7 mouse cellular contexts compared by ENCODE assay signal in the genomic region with DNA sequence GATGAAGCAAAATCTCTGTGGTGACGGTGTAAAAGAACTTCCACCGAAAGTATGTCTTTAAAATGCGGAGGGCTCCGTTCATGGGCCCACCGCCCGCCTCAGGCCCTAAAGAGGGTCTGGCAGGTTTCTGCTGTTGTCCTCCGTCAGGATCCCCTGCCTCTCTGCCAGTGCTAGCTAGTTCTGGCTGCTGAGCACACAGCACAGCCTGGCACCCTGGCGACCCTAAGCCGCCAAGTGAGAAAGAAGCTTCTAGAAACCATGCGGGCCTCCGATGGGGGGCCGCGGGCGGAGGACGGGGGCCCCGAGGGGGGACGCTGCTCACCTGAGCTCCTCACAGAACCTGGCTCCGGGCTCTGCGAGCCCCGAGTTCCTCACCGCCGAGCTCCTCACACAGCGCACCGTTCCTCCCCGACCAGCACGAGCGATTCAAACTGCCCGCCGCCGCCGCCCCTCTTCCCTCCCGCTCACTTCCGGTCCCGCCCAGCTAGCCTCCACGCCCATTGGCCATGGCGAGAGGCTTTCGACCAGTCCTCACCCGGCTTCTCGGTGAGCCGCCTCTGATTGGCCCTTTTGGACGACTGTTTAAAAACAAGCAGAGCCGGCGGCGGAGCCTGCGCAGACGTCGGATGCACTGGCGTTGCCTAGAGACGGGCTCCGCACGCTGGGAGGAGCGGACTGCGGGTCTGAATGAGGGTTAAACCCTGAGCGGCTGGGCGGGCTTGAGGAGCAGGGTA. TPM values are rescaled to one million over a fixed set of nuclear protein-coding genes. Genes with fewer than 3 reads are reported as not detected.
A peak's percentile ranks its signal among the peaks of the same experiment; 100 is the strongest.
DNase-seq lines count a peak whose midpoint lies in the region; ATAC-seq lines count a peak whose summit lies in the region.

Gene Cenpf (minus strand): TSS at position 433 of the 734 bp plus-strand sequence.

- no peaks in the 10 kb centered on the region for H3K9me3 ChIP-seq in intestine, embryonic 15.5 days
- no peaks in the 10 kb centered on the region for H3K9me3 ChIP-seq in midbrain, embryonic 10.5 days (replicated peaks)

- H3K4me1 ChIP-seq in intestine, embryonic 15.5 days (replicated peaks) = peaks cover 14% of the 10 kb centered on the region
- H3K4me1 ChIP-seq in midbrain, embryonic 10.5 days = peaks cover 47% of the 10 kb centered on the region

- peak within 1 kb of the TSS; percentile 71 for H3K9ac ChIP-seq in intestine, embryonic 15.5 days

- DNase-seq in adrenal gland, adult 2 months = peak; percentile 98
- peak; percentile 98 for DNase-seq in embryo, embryonic 11.5 days (ENCODE audit: low read depth, low spot score)
- DNase-seq in gastrocnemius, postnatal 36 days = peak; percentile 92 to 98
- peak; percentile 95 to 99 for DNase-seq in left cerebral cortex, postnatal 25 days (ENCODE audit: low spot score in 2 of 2)
- DNase-seq in midbrain, embryonic 10.5 days (ENCODE audit: low spot score) = peak; percentile 99
- peak; percentile 96 for DNase-seq in right cerebral cortex, postnatal 4 days

- no peaks in the 10 kb centered on the region for H3K27me3 ChIP-seq in intestine, embryonic 15.5 days (replicated peaks)
- no peaks in the 10 kb centered on the region for H3K27me3 ChIP-seq in midbrain, embryonic 10.5 days (ENCODE audit: low read depth, poor library complexity, severe bottlenecking)

- H3K4me2 ChIP-seq in intestine, embryonic 15.5 days (replicated peaks) = peak within 1 kb of the TSS; percentile 81

- WGBS in intestine, embryonic 15.5 days = under 1% methylated on average over 51 of the region's 55 CpGs
- under 1% methylated on average over 55 of the region's 55 CpGs for WGBS in midbrain, embryonic 10.5 days

- peak; percentile 100 for ATAC-seq in intestine, embryonic 15.5 days

- intact Hi-C loops in gastrocnemius, postnatal 36 days (cut with DNase I) = no loop called here
- intact Hi-C loops in left cerebral cortex, postnatal 25 days (cut with DNase I) = no loop called here

- peak within 1 kb of the TSS; percentile 80 for H3K4me3 ChIP-seq in intestine, embryonic 15.5 days (replicated peaks)
- peak within 1 kb of the TSS; percentile 94 for H3K4me3 ChIP-seq in midbrain, embryonic 10.5 days

- H3K36me3 ChIP-seq in intestine, embryonic 15.5 days = peaks cover 7% of the 10 kb centered on the region
- peaks cover 33% of the 10 kb centered on the region for H3K36me3 ChIP-seq in midbrain, embryonic 10.5 days

- H3K27ac ChIP-seq in intestine, embryonic 15.5 days = 0 out of 2 replicates have a peak within 1 kb of the TSS, but pooled peaks have one; percentile 45
- H3K27ac ChIP-seq in midbrain, embryonic 10.5 days (replicated peaks) = peak within 1 kb of the TSS; percentile 95

RNA-seq across cellular contexts. Expression of gene Cenpf, which starts in this region (rescaled TPM):
- total RNA-seq in adrenal gland, adult 2 months (2021) = 1 to 10 TPM; 2.5 to 3.0 TPM
- 0.18 and 0.31 TPM in 2 replicates for polyA plus RNA-seq in adrenal gland, adult 2 months (2012; rRNA removed)
- under 1 TPM; 0.79 to 0.81 TPM for total RNA-seq in gastrocnemius, postnatal 36 days (2021)
- 60.6 and 72.0 TPM in 2 replicates for polyA plus RNA-seq in intestine, embryonic 15.5 days (2015; fragmentation: Nextera tagmentation; extraction: Ambion mirVana)
- under 1 TPM; 0.48 to 0.53 TPM for total RNA-seq in left cerebral cortex, postnatal 25 days (2021)
- polyA plus RNA-seq in midbrain, embryonic 10.5 days (2016; fragmentation: Nextera tagmentation; extraction: Ambion mirVana) = 131 and 136 TPM in 2 replicates

Comparison
In these comparisons a context has a peak if more than half of its experiments do, and no peak if none do; other contexts are left out.
1. Peak in every context shown above with its lines: DNase-seq, ATAC-seq, H3K4me3 ChIP-seq and H3K27ac ChIP-seq.
2. RNA of gene Cenpf (polyA plus RNA-seq): 131 to 136 TPM in midbrain, embryonic 10.5 days and 60.6 to 72.0 TPM in intestine, embryonic 15.5 days; 0.18 to 0.31 TPM in adrenal gland, adult 2 months; every median in the first group is over 10 times any median in the second.
3. Peak in DNase-seq in gastrocnemius, postnatal 36 days; RNA of the gene not detected or under 1 TPM.
4. Peak in DNase-seq in left cerebral cortex, postnatal 25 days; RNA of the gene not detected or under 1 TPM.